Mouse (Mus musculus): Measurements from ENCODE around the gene Rps18. TPM values are rescaled to one million over a fixed set of nuclear protein-coding genes. Genes with fewer than 3 reads are reported as not detected.
A peak's percentile ranks its signal among the peaks of the same experiment; 100 is the strongest.
"Not testable (repeated sequence)": the region's sequence is repeated elsewhere in the genome, so short reads cannot be mapped to it uniquely, and the experiment has no call there.

Gene Rps18
- polyA plus RNA-seq, 1 experiment from 2014 or later = 1,781 TPM

- peak overlapping the region; percentile 79 for H3K4me2 ChIP-seq (replicated peaks; ENCODE audit: low read depth)
- H3K4me1 ChIP-seq (replicated peaks; ENCODE audit: control insufficient read depth, insufficient read depth) = peaks cover 6% of the 10 kb centered on the region
- H3K36me3 ChIP-seq (ENCODE audit: control insufficient read depth, insufficient read depth, low read length) = peaks cover 16% of the 10 kb centered on the region
- H3K4me3 ChIP-seq (ENCODE audit: low read depth, low read length) = peak overlapping the region; percentile 56
- ATAC-seq (ENCODE audit: low FRiP score, low TSS enrichment) (peak; percentile 14), DNase-seq (ENCODE audit: low spot score) (no peak)
- no peaks in the 10 kb centered on the region for H3K9me3 ChIP-seq (ENCODE audit: control insufficient read depth, low read length)
- TF ChIP-seq EP300 (optimal IDR thresholded peaks at IDR 0.05) (no peak), CTCF (IDR thresholded peaks at IDR 0.05; ENCODE audit: low read depth) (no peak)
- peak overlapping the region; percentile 95 for H3K9ac ChIP-seq (ENCODE audit: low read length)
- peak overlapping the region; percentile 86 for H3K27ac ChIP-seq (replicated peaks)
- no peaks in the 10 kb centered on the region for H3K27me3 ChIP-seq (ENCODE audit: control insufficient read depth, insufficient read depth, low read length)
- under 1% methylated on average over 32 of the region's 33 CpGs for WGBS
These were observed 901 bp downstream of the Rps18 start for GRCm38 (mm10) chr17:33954646-33955554.

- Histone ChIP-seq H3K4me3 (ENCODE audit: low read depth, low read length) (peak overlapping the region; percentile 56), H3K27me3 (ENCODE audit: control insufficient read depth, insufficient read depth, low read length) (no peaks in the 10 kb centered on the region), H3K4me1 (replicated peaks; ENCODE audit: control insufficient read depth, insufficient read depth) (peaks cover 6% of the 10 kb centered on the region), H3K36me3 (ENCODE audit: control insufficient read depth, insufficient read depth, low read length) (peaks cover 11% of the 10 kb centered on the region), H3K4me2 (replicated peaks; ENCODE audit: low read depth) (peak overlapping the region; percentile 79), H3K27ac (replicated peaks) (peak overlapping the region; percentile 86), H3K9ac (ENCODE audit: low read length) (peak overlapping the region; percentile 95), H3K9me3 (ENCODE audit: control insufficient read depth, low read length) (no peaks in the 10 kb centered on the region)
- DNase-seq (ENCODE audit: low spot score) (peak; percentile 37), ATAC-seq (ENCODE audit: low FRiP score, low TSS enrichment) (no peak)
- TF ChIP-seq CTCF (IDR thresholded peaks at IDR 0.05; ENCODE audit: low read depth) (no peak), EP300 (optimal IDR thresholded peaks at IDR 0.05) (no peak)
- WGBS = 31% methylated on average over 5 of the region's 5 CpGs
These were observed 1.7 kb downstream of the Rps18 start for GRCm38 (mm10) chr17:33953961-33954565.

GRCm38 (mm10) chr17:33953310-33953709, 2.5 kb downstream of the Rps18 start:
- Histone ChIP-seq H3K27ac (replicated peaks) (peak overlapping the region; percentile 30; the same call in 1 of the 2 replicates), H3K4me2 (replicated peaks; ENCODE audit: low read depth) (0 out of 2 replicates have a peak overlapping the region, but pooled peaks have one; percentile 1), H3K36me3 (ENCODE audit: control insufficient read depth, insufficient read depth, low read length) (peaks cover 11% of the 10 kb centered on the region), H3K4me1 (replicated peaks; ENCODE audit: control insufficient read depth, insufficient read depth) (peaks cover 6% of the 10 kb centered on the region), H3K27me3 (ENCODE audit: control insufficient read depth, insufficient read depth, low read length) (no peaks in the 10 kb centered on the region), H3K9ac (ENCODE audit: low read length) (peak overlapping the region; percentile 18; the same call in 1 of the 2 replicates), H3K4me3 (ENCODE audit: low read depth, low read length) (no peak overlapping the region), H3K9me3 (ENCODE audit: control insufficient read depth, low read length) (no peaks in the 10 kb centered on the region)
- 71% methylated on average over 3 of the region's 3 CpGs for WGBS
- no peak for ATAC-seq (ENCODE audit: low FRiP score, low TSS enrichment)
- no peak for TF ChIP-seq CTCF (IDR thresholded peaks at IDR 0.05; ENCODE audit: low read depth)
- TF ChIP-seq EP300 (optimal IDR thresholded peaks at IDR 0.05) = no peak
- no peak for DNase-seq (ENCODE audit: low spot score)

GRCm38 (mm10) chr17:33952879-33953278, 2.9 kb downstream of the Rps18 start:
- peaks cover 6% of the 10 kb centered on the region for H3K4me1 ChIP-seq (replicated peaks; ENCODE audit: control insufficient read depth, insufficient read depth)
- peak overlapping the region; percentile 30; the same call in 1 of the 2 replicates for H3K27ac ChIP-seq (replicated peaks)
- DNase-seq (ENCODE audit: low spot score) = no peak
- no peak overlapping the region for H3K9ac ChIP-seq (ENCODE audit: low read length)
- TF ChIP-seq EP300 (optimal IDR thresholded peaks at IDR 0.05) = no peak
- TF ChIP-seq CTCF (IDR thresholded peaks at IDR 0.05; ENCODE audit: low read depth) = no peak
- 77% methylated on average over 4 of the region's 4 CpGs for WGBS
- no peak overlapping the region for H3K4me2 ChIP-seq (replicated peaks; ENCODE audit: low read depth)
- H3K36me3 ChIP-seq (ENCODE audit: control insufficient read depth, insufficient read depth, low read length) = peaks cover 13% of the 10 kb centered on the region
- no peak overlapping the region for H3K4me3 ChIP-seq (ENCODE audit: low read depth, low read length)
- no peaks in the 10 kb centered on the region for H3K27me3 ChIP-seq (ENCODE audit: control insufficient read depth, insufficient read depth, low read length)
- ATAC-seq (ENCODE audit: low FRiP score, low TSS enrichment) = no peak
- H3K9me3 ChIP-seq (ENCODE audit: control insufficient read depth, low read length) = no peaks in the 10 kb centered on the region

GRCm38 (mm10) chr17:33952015-33952414, 3.8 kb downstream of the Rps18 start:
- Histone ChIP-seq H3K9ac (ENCODE audit: low read length) (0 out of 2 replicates have a peak overlapping the region, but pooled peaks have one; percentile 72), H3K27ac (replicated peaks) (peak overlapping the region; percentile 94)

More at GRCm38 (mm10) chr17:33952015-33952414, 3.8 kb downstream of the Rps18 start:
- 69% methylated on average over 13 of the region's 13 CpGs for WGBS
- H3K9me3 ChIP-seq (ENCODE audit: control insufficient read depth, low read length); ATAC-seq (ENCODE audit: low FRiP score, low TSS enrichment); H3K27me3 ChIP-seq (ENCODE audit: control insufficient read depth, insufficient read depth, low read length); DNase-seq (ENCODE audit: low spot score); H3K4me1 ChIP-seq (replicated peaks; ENCODE audit: control insufficient read depth, insufficient read depth): not testable (repeated sequence)
- H3K36me3 ChIP-seq (ENCODE audit: control insufficient read depth, insufficient read depth, low read length) = peaks cover 13% of the 10 kb centered on the region
- H3K4me3 ChIP-seq (ENCODE audit: low read depth, low read length) = peak overlapping the region; percentile 50; the same call in 1 of the 2 replicates
- peak overlapping the region; percentile 87 for H3K4me2 ChIP-seq (replicated peaks; ENCODE audit: low read depth)

All from stomach, postnatal 0 days (tissue).